Mouse (Mus musculus) intestine, embryonic 16.5 days (tissue): ENCODE results near the gene Mcm8. TPM values are rescaled to one million over a fixed set of nuclear protein-coding genes. Genes with fewer than 3 reads are reported as not detected.

Source experiments
- ATAC-seq: fragments of 200-750 bp; cut with Nextera tagmentation; 2 replicates; pipeline ENCODE4 v1.8.0; 2017; ENCODE audit warnings: moderate TSS enrichment, moderate library complexity
- H3K27ac ChIP-seq: fragments of 300-500 bp; sonication (generic); 2 replicates; pipeline ENCODE4 v1.5.1; 2014; ENCODE audit warnings: mild to moderate bottlenecking, low read length
- H3K27me3 ChIP-seq: fragments of 300-500 bp; sonication (generic); replicated peaks from 2 replicates; pipeline ENCODE4 v1.6.1; 2014; ENCODE audit warnings: low read length, control low read depth, mixed read lengths; ENCODE audit not compliant: control insufficient read depth, insufficient read depth
- H3K36me3 ChIP-seq: fragments of 300-500 bp; sonication (generic); 2 replicates; pipeline ENCODE4 v1.6.1; 2014; ENCODE audit warnings: low read length, control low read depth; ENCODE audit not compliant: control insufficient read depth, insufficient read depth
- H3K4me1 ChIP-seq: fragments of 300-500 bp; sonication (generic); 2 replicates; pipeline ENCODE4 v1.6.1; 2014; ENCODE audit warnings: low read length, control low read depth, mixed read lengths; ENCODE audit not compliant: control insufficient read depth, insufficient read depth
- H3K4me2 ChIP-seq: fragments of 300-500 bp; sonication (generic); 2 replicates; pipeline ENCODE4 v1.6.1; 2014; ENCODE audit warnings: low read depth, low read length, control low read depth
- H3K4me3 ChIP-seq: fragments of 300-500 bp; sonication (generic); 2 replicates; pipeline ENCODE4 v1.5.1; 2014; ENCODE audit warnings: mild to moderate bottlenecking, low read length
- H3K9ac ChIP-seq: fragments of 300-500 bp; sonication (generic); 2 replicates; pipeline ENCODE4 v1.6.1; 2014; ENCODE audit warnings: low read depth, low read length
- H3K9me3 ChIP-seq: fragments of 300-500 bp; sonication (generic); 2 replicates; pipeline ENCODE4 v1.6.1; 2016; ENCODE audit warnings: low read length, control low read depth; ENCODE audit not compliant: control insufficient read depth
- WGBS: fragments of 180-500 bp; shearing (Covaris S2); extraction: QIAGEN DNeasy Blood & Tissue Kit; methylation state at CpG from one replicate; pipeline ENCODE4 v1.1.7; 2014; 5-methylcytosine and 5-hydroxymethylcytosine counted together
- polyA plus RNA-seq: library from polyadenylated mRNA; unstranded; fragments of >200 nt; fragmentation: Nextera tagmentation; extraction: Ambion mirVana; gene quantifications from 2 replicates; pipeline ENCODE4 v1.2.1, GENCODE M21; 2015

Mcm8 gene
- polyA plus RNA-seq, 1 experiment from 2014 or later, result 10.5 TPM

- no peak overlapping the region for H3K4me3 ChIP-seq
- 63% methylated on average over 5 of the region's 5 CpGs for WGBS
- H3K9me3 ChIP-seq, result no peaks in the 10 kb centered on the region
- no peak overlapping the region for H3K4me2 ChIP-seq
- no peaks in the 10 kb centered on the region for H3K4me1 ChIP-seq
- H3K27ac ChIP-seq, result no peak overlapping the region
- ATAC-seq, result no peak
- H3K9ac ChIP-seq, result no peak overlapping the region
- no peaks in the 10 kb centered on the region for H3K36me3 ChIP-seq
- H3K27me3 ChIP-seq, result no peaks in the 10 kb centered on the region
Observed at GRCm38 (mm10) chr2:132867521-132867920, 51.6 kb downstream of the Mcm8 start.

GRCm38 (mm10) chr2:132869682-132870081 is 53.7 kb downstream of the Mcm8 start:
- no peak for ATAC-seq
- WGBS, result 91% methylated on average over 5 of the region's 5 CpGs

GRCm38 (mm10) chr2:132870286-132870685 is 54.3 kb downstream of the Mcm8 start:
- H3K4me3 ChIP-seq, result no peak overlapping the region
- H3K27ac ChIP-seq, result no peak overlapping the region
- no peak overlapping the region for H3K4me2 ChIP-seq
- ATAC-seq, result no peak
- H3K9me3 ChIP-seq, result no peaks in the 10 kb centered on the region
- H3K36me3 ChIP-seq, result no peaks in the 10 kb centered on the region
- no peak overlapping the region for H3K9ac ChIP-seq
- H3K27me3 ChIP-seq, result no peaks in the 10 kb centered on the region
- WGBS, result 78% methylated on average over 4 of the region's 4 CpGs
- no peaks in the 10 kb centered on the region for H3K4me1 ChIP-seq

More at GRCm38 (mm10) chr2:132869682-132870081, 53.7 kb downstream of the Mcm8 start:
- H3K27ac ChIP-seq, result no peak overlapping the region
- H3K4me1 ChIP-seq, result no peaks in the 10 kb centered on the region
- H3K4me3 ChIP-seq, result no peak overlapping the region
- no peak overlapping the region for H3K4me2 ChIP-seq
- no peak overlapping the region for H3K9ac ChIP-seq
- H3K27me3 ChIP-seq, result no peaks in the 10 kb centered on the region
- no peaks in the 10 kb centered on the region for H3K36me3 ChIP-seq
- no peaks in the 10 kb centered on the region for H3K9me3 ChIP-seq

- no peak for ATAC-seq
- Histone ChIP-seq H3K4me1 (no peaks in the 10 kb centered on the region), H3K9ac (no peak overlapping the region), H3K27ac (no peak overlapping the region), H3K4me2 (no peak overlapping the region), H3K27me3 (no peaks in the 10 kb centered on the region), H3K4me3 (no peak overlapping the region), H3K36me3 (no peaks in the 10 kb centered on the region), H3K9me3 (no peaks in the 10 kb centered on the region)
- 62% methylated on average over 3 of the region's 3 CpGs for WGBS
Observed at GRCm38 (mm10) chr2:132871663-132872062, 55.7 kb downstream of the Mcm8 start.

GRCm38 (mm10) chr2:132873657-132874326 is 57.9 kb downstream of the Mcm8 start:
- no peak for ATAC-seq

GRCm38 (mm10) chr2:132876991-132877390 is 61.0 kb downstream of the Mcm8 start:
- 72% methylated on average over 1 of the region's 1 CpGs for WGBS
- no peaks in the 10 kb centered on the region for H3K9me3 ChIP-seq
- ATAC-seq, result no peak
- no peaks in the 10 kb centered on the region for H3K36me3 ChIP-seq
- no peak overlapping the region for H3K27ac ChIP-seq
- peaks cover 17% of the 10 kb centered on the region for H3K27me3 ChIP-seq
- H3K4me3 ChIP-seq, result no peak overlapping the region
- no peak overlapping the region for H3K4me2 ChIP-seq
- no peaks in the 10 kb centered on the region for H3K4me1 ChIP-seq
- H3K9ac ChIP-seq, result no peak overlapping the region

More at GRCm38 (mm10) chr2:132873657-132874326, 57.9 kb downstream of the Mcm8 start:
- no peaks in the 10 kb centered on the region for H3K36me3 ChIP-seq
- H3K9ac ChIP-seq, result no peak overlapping the region
- H3K27me3 ChIP-seq, result peaks cover 9% of the 10 kb centered on the region; the same call in 1 of the 2 replicates
- WGBS, result 81% methylated on average over 10 of the region's 10 CpGs
- no peaks in the 10 kb centered on the region for H3K9me3 ChIP-seq
- no peak overlapping the region for H3K4me3 ChIP-seq
- H3K27ac ChIP-seq, result no peak overlapping the region
- H3K4me2 ChIP-seq, result no peak overlapping the region
- H3K4me1 ChIP-seq, result no peaks in the 10 kb centered on the region

- Histone ChIP-seq H3K4me3 (peak overlapping the region; percentile 54), H3K27me3 (peaks cover 17% of the 10 kb centered on the region), H3K9me3 (no peaks in the 10 kb centered on the region), H3K27ac (no peak overlapping the region), H3K4me1 (no peaks in the 10 kb centered on the region), H3K4me2 (peak overlapping the region; percentile 97), H3K9ac (peak overlapping the region; percentile 38), H3K36me3 (no peaks in the 10 kb centered on the region)
- ATAC-seq, result peak; percentile 87
- WGBS, result under 1% methylated on average over 58 of the region's 58 CpGs
Observed at GRCm38 (mm10) chr2:132879261-132880044, 63.5 kb downstream of the Mcm8 start.

GRCm38 (mm10) chr2:132880844-132881645 is 65.1 kb downstream of the Mcm8 start, which contains the start of gene Lrrn4:
Lrrn4 (minus strand) TSS chr2:132880891.
- peak within 1 kb of the TSS; percentile 54 for H3K4me3 ChIP-seq
- H3K9me3 ChIP-seq, result no peaks in the 10 kb centered on the region
- peaks cover 17% of the 10 kb centered on the region for H3K27me3 ChIP-seq
- WGBS, result 25% methylated on average over 12 of the region's 12 CpGs
- peak within 1 kb of the TSS; percentile 38 for H3K9ac ChIP-seq
- peak within 1 kb of the TSS; percentile 97 for H3K4me2 ChIP-seq
- no peaks in the 10 kb centered on the region for H3K4me1 ChIP-seq
- H3K27ac ChIP-seq, result no peak within 1 kb of the TSS
- no peaks in the 10 kb centered on the region for H3K36me3 ChIP-seq
- no peak for ATAC-seq
